Mouse (Mus musculus): ENCODE results near the gene Retsat.

The Retsat gene

GRCm38 (mm10) chr6:72588307-72588706, 10.0 kb upstream of the Retsat start:
- DNase-seq (ENCODE audit: low spot score in 2 of 2), result no peak

- DNase-seq (ENCODE audit: low spot score in 2 of 2), result no peak
Observed at GRCm38 (mm10) chr6:72590111-72590510, 8.2 kb upstream of the Retsat start.

- DNase-seq (ENCODE audit: low spot score in 2 of 2), result no peak
Observed at GRCm38 (mm10) chr6:72593011-72593803, 5.1 kb upstream of the Retsat start.

GRCm38 (mm10) chr6:72593914-72594313, 4.4 kb upstream of the Retsat start:
- DNase-seq (ENCODE audit: low spot score in 2 of 2), result no peak

GRCm38 (mm10) chr6:72597083-72597874, 996 bp upstream of the Retsat start:
- peak; percentile 16 to 24 for DNase-seq (ENCODE audit: low spot score in 2 of 2)

GRCm38 (mm10) chr6:72598791-72599557, 699 bp downstream of the Retsat start:
- no peak for DNase-seq (ENCODE audit: low spot score in 2 of 2)

- DNase-seq (ENCODE audit: low spot score in 2 of 2), result no peak
Observed at GRCm38 (mm10) chr6:72600216-72600615, 1.9 kb downstream of the Retsat start.

- no peak for DNase-seq (ENCODE audit: low spot score in 2 of 2)
Observed at GRCm38 (mm10) chr6:72600771-72601170, 2.5 kb downstream of the Retsat start.

- DNase-seq (ENCODE audit: low spot score in 2 of 2), result peak; percentile 75 to 87
Observed at GRCm38 (mm10) chr6:72601732-72602131, 3.5 kb downstream of the Retsat start.

GRCm38 (mm10) chr6:72604066-72604465, 5.8 kb downstream of the Retsat start:
- no peak for DNase-seq (ENCODE audit: low spot score in 2 of 2)

GRCm38 (mm10) chr6:72607060-72607459, 8.8 kb downstream of the Retsat start:
- DNase-seq (ENCODE audit: low spot score in 2 of 2), result no peak

- DNase-seq (ENCODE audit: low spot score in 2 of 2), result no peak
Observed at GRCm38 (mm10) chr6:72607676-72608075, 9.4 kb downstream of the Retsat start.

- DNase-seq (ENCODE audit: low spot score in 2 of 2), result no peak
Observed at GRCm38 (mm10) chr6:72608662-72609184, 10.4 kb downstream of the Retsat start.

GRCm38 (mm10) chr6:72610261-72610660, 12.0 kb downstream of the Retsat start:
- no peak for DNase-seq (ENCODE audit: low spot score in 2 of 2)

- DNase-seq (ENCODE audit: low spot score in 2 of 2), result no peak
Observed at GRCm38 (mm10) chr6:72615151-72615550, 16.9 kb downstream of the Retsat start.

- peak; percentile 39 to 40 for DNase-seq (ENCODE audit: low spot score in 2 of 2)
Observed at GRCm38 (mm10) chr6:72615561-72616375, 17.5 kb downstream of the Retsat start.

GRCm38 (mm10) chr6:72616643-72617288, 18.5 kb downstream of the Retsat start, which contains the start of gene Tgoln1:
Gene Tgoln1, minus strand, starts transcription at chr6:72617000.
- peak; percentile 84 to 97 for DNase-seq (ENCODE audit: low spot score in 2 of 2)

- DNase-seq (ENCODE audit: low spot score in 2 of 2), result no peak
Observed at GRCm38 (mm10) chr6:72619734-72620532, 21.7 kb downstream of the Retsat start.

- no peak for DNase-seq (ENCODE audit: low spot score in 2 of 2)
Observed at GRCm38 (mm10) chr6:72620920-72621319, 22.6 kb downstream of the Retsat start.

GRCm38 (mm10) chr6:72622917-72623316, 24.6 kb downstream of the Retsat start:
- DNase-seq (ENCODE audit: low spot score in 2 of 2), result no peak

Data from spleen, postnatal 10 days (tissue).